Mouse (Mus musculus) forebrain, embryonic 15.5 days (tissue): ENCODE results near the gene Snx33. TPM values are rescaled to one million over a fixed set of nuclear protein-coding genes. Genes with fewer than 3 reads are reported as not detected.

Source experiments
- ATAC-seq: fragments of 200-750 bp; cut with Nextera tagmentation; replicated peaks from 2 replicates; pipeline ENCODE4 v1.8.0; 2017; ENCODE audit warnings: mild to moderate bottlenecking, moderate TSS enrichment, moderate library complexity
- H3K27ac ChIP-seq: fragments of 300-500 bp; sonication (generic); replicated peaks from 2 replicates; pipeline ENCODE4 v1.5.1; 2015; ENCODE audit warnings: mild to moderate bottlenecking, inconsistent platforms
- H3K27me3 ChIP-seq: fragments of 300-500 bp; sonication (generic); 2 replicates; pipeline ENCODE4 v1.6.1; 2015; ENCODE audit warnings: inconsistent platforms
- H3K36me3 ChIP-seq: fragments of 300-500 bp; sonication (generic); 2 replicates; pipeline ENCODE4 v1.6.1; 2015; ENCODE audit warnings: mild to moderate bottlenecking, inconsistent platforms
- H3K4me1 ChIP-seq: fragments of 300-500 bp; sonication (generic); 2 replicates; pipeline ENCODE4 v1.6.1; 2015; ENCODE audit warnings: inconsistent platforms
- H3K4me2 ChIP-seq: fragments of 300-500 bp; sonication (generic); replicated peaks from 2 replicates; pipeline ENCODE4 v1.6.1; 2015; ENCODE audit warnings: mild to moderate bottlenecking, inconsistent platforms
- H3K4me3 ChIP-seq: fragments of 300-500 bp; sonication (generic); 2 replicates; pipeline ENCODE4 v1.5.1; 2015; ENCODE audit warnings: mild to moderate bottlenecking, inconsistent platforms
- H3K9ac ChIP-seq: fragments of 300-500 bp; sonication (generic); replicated peaks from 2 replicates; pipeline ENCODE4 v1.6.1; 2015; ENCODE audit warnings: mild to moderate bottlenecking, inconsistent platforms
- H3K9me3 ChIP-seq: fragments of 300-500 bp; sonication (generic); 2 replicates; pipeline ENCODE4 v1.6.1; 2016; ENCODE audit warnings: inconsistent platforms
- WGBS: fragments of 180-500 bp; shearing (Covaris S2); methylation state at CpG from one replicate; pipeline ENCODE4 v1.1.7; 2015; ENCODE audit warnings: mixed read lengths; 5-methylcytosine and 5-hydroxymethylcytosine counted together
- polyA plus RNA-seq: library from polyadenylated mRNA; unstranded; fragments of >200 nt; fragmentation: Nextera tagmentation; extraction: Ambion mirVana; gene quantifications from 2 replicates; pipeline ENCODE4 v1.2.1, GENCODE M21; 2015

Snx33 gene
- polyA plus RNA-seq, 1 experiment from 2014 or later, result 3.2 TPM

DNA sequence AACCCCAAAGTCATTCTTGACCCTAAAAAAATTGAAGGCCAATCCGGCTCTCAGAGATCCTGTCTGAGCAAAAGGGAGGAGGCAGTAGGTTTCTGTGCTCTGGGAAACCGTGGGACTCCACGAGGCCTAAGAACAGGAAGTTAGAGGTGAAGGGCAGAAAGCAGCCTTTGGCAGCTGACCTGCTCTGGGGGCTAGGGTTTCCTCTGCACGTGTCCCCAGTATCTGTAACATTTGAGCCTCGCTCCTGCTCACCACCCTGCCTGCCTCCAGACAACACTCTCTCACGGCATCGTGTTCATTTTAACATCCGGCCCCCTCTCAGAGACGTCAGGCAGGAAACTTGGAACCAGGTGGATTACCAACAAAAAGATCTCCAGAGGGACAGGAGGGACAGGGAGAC is 27.6 kb downstream of the Snx33 start:
- Histone ChIP-seq H3K4me1 (no peaks in the 10 kb centered on the region), H3K4me2 (no peak overlapping the region), H3K27ac (no peak overlapping the region), H3K9ac (no peak overlapping the region), H3K4me3 (no peak overlapping the region), H3K9me3 (no peaks in the 10 kb centered on the region), H3K36me3 (no peaks in the 10 kb centered on the region), H3K27me3 (no peaks in the 10 kb centered on the region)
- WGBS, result 77% methylated on average over 9 of the region's 9 CpGs
- ATAC-seq, result no peak

DNA sequence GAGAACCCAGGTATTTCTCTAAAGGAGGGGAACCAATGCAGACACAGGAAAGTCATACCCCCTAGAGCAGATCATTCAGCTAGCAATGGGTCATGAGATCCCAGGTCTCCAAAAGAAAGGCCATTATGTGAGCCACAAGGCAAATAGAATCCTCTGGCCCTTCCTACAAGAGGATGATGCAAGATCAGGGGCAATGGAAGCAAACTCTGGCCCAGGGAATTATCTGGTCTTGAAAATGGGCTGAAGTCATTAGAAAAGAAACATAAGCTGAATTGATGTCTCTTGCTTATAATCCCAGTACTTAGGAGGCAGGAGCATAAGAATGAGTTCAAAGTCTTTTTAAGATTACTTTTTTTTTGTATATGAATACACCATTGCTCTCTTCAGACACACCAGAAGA is 28.1 kb downstream of the Snx33 start:
- Histone ChIP-seq H3K27ac (no peak overlapping the region), H3K9me3 (no peaks in the 10 kb centered on the region), H3K4me3 (no peak overlapping the region), H3K27me3 (no peaks in the 10 kb centered on the region), H3K4me1 (no peaks in the 10 kb centered on the region), H3K4me2 (no peak overlapping the region), H3K36me3 (no peaks in the 10 kb centered on the region), H3K9ac (no peak overlapping the region)
- no peak for ATAC-seq

DNA sequence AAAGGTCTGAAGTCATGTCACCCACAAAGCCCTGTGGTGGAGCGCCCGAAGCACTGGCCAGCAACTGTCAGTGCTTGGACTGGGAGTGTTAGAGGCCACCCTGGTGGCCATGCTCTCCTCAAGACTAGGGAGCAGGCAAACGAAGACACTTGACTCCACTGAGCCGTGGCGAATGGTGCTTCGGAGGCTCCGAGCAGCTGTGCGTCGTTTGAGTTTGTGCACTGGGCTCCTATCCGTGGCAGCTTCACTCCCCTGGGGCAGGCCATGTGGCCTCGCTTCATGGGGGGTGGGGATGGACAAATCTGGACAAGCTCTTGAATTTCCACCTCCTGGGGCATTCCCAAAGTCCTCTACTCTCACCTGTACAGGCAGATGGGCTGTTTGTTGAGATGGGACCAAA is 28.8 kb downstream of the Snx33 start:
- H3K27ac ChIP-seq, result no peak overlapping the region
- ATAC-seq, result no peak
- no peaks in the 10 kb centered on the region for H3K9me3 ChIP-seq
- no peaks in the 10 kb centered on the region for H3K4me1 ChIP-seq
- no peak overlapping the region for H3K9ac ChIP-seq
- H3K4me2 ChIP-seq, result no peak overlapping the region
- H3K36me3 ChIP-seq, result no peaks in the 10 kb centered on the region
- no peak overlapping the region for H3K4me3 ChIP-seq
- H3K27me3 ChIP-seq, result no peaks in the 10 kb centered on the region
- 80% methylated on average over 11 of the region's 11 CpGs for WGBS

DNA sequence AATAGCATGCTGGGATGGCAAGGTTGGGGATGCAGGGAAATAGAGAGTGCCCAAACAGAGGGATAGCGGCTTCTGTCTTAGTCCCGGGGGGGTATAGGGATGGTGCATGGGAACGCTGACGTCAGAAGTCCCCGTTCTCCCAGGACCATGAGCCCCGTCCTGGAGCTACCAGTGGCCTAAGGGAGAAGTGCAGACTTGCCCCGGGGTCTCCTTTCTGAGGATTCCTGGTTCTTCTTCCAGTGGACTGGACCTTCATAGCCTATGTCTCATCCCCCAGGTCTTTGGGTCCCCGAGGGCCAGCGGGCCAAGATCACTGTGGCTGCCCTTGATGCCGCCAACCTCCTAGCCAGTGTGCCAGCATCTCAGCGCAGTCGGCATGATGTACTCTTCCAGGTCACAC is 31.4 kb downstream of the Snx33 start:
- no peak overlapping the region for H3K4me2 ChIP-seq
- peaks cover 7% of the 10 kb centered on the region for H3K4me1 ChIP-seq
- no peaks in the 10 kb centered on the region for H3K36me3 ChIP-seq
- no peak overlapping the region for H3K27ac ChIP-seq
- no peak for ATAC-seq
- H3K27me3 ChIP-seq, result no peaks in the 10 kb centered on the region
- no peak overlapping the region for H3K9ac ChIP-seq
- 88% methylated on average over 12 of the region's 12 CpGs for WGBS
- H3K9me3 ChIP-seq, result no peaks in the 10 kb centered on the region
- H3K4me3 ChIP-seq, result no peak overlapping the region

DNA sequence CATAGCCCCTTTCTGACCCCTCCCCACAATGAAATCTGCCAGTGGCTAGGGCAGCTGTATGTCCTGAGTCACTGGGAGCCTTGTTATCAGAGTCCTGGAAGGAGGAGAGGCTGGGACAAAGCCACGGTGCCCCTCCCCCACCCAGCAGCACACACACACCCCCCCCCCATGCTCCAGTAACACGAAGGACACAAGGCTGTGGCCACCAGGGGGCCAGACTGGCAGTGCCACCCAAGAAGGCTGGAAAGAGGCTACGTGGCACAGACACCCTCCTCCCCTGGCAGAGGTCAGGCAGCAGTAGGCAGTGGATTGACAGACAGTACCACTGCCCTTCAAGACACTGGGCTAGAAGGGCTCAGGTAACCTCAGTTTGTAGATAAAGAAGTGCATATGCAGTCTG is 34.2 kb downstream of the Snx33 start:
- Histone ChIP-seq H3K4me2 (no peak overlapping the region), H3K4me1 (peaks cover 15% of the 10 kb centered on the region), H3K27me3 (no peaks in the 10 kb centered on the region), H3K9ac (no peak overlapping the region), H3K9me3 (no peaks in the 10 kb centered on the region), H3K27ac (no peak overlapping the region), H3K36me3 (no peaks in the 10 kb centered on the region), H3K4me3 (no peak overlapping the region)
- 16% methylated on average over 3 of the region's 3 CpGs for WGBS
- no peak for ATAC-seq

DNA sequence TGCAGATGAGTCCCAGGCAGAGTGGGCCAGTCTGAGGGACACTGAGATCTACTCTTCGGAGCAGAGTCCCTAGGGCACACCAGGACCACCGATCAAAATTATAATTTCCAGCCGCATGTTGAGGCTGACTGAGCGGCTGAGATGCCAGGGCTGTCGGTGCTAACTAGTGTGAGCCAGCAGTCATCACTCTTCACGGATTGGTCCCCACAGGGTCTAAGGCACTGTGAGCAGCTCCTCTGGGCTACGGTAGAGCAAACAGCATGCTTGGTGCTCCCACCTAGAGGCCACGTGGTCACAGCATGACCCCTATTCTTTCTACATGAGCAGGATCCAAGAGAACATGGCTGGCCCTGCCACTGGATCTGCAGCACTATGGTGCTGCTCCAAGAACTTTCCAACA is 34.9 kb downstream of the Snx33 start:
- Histone ChIP-seq H3K4me3 (no peak overlapping the region), H3K36me3 (no peaks in the 10 kb centered on the region), H3K4me2 (no peak overlapping the region), H3K27ac (no peak overlapping the region), H3K4me1 (peaks cover 15% of the 10 kb centered on the region), H3K27me3 (no peaks in the 10 kb centered on the region), H3K9me3 (no peaks in the 10 kb centered on the region), H3K9ac (no peak overlapping the region)
- no peak for ATAC-seq
- WGBS, result 72% methylated on average over 8 of the region's 8 CpGs

DNA sequence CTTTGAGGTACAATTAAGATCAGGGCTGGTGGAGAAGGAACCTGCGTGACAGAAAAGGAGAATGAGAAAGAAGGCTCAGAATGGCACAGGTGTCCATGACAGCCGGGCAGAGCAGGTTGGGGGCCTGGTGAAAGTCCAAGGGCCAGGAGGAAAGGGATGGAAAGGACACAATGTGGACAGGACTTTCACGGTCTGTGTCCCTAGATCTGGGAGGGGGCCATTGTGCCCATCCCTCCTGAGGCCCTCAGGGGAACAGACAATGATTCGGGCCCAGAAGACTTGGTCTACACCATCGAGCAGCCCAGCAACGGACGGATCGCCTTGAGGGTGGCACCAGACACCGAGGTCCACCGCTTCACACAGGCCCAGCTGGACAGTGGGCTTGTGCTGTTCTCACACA is 36.1 kb downstream of the Snx33 start:
- 88% methylated on average over 10 of the region's 10 CpGs for WGBS
- Histone ChIP-seq H3K27me3 (no peaks in the 10 kb centered on the region), H3K4me2 (no peak overlapping the region), H3K27ac (no peak overlapping the region), H3K4me1 (peaks cover 15% of the 10 kb centered on the region), H3K9me3 (no peaks in the 10 kb centered on the region), H3K36me3 (no peaks in the 10 kb centered on the region), H3K9ac (no peak overlapping the region), H3K4me3 (no peak overlapping the region)
- no peak for ATAC-seq

DNA sequence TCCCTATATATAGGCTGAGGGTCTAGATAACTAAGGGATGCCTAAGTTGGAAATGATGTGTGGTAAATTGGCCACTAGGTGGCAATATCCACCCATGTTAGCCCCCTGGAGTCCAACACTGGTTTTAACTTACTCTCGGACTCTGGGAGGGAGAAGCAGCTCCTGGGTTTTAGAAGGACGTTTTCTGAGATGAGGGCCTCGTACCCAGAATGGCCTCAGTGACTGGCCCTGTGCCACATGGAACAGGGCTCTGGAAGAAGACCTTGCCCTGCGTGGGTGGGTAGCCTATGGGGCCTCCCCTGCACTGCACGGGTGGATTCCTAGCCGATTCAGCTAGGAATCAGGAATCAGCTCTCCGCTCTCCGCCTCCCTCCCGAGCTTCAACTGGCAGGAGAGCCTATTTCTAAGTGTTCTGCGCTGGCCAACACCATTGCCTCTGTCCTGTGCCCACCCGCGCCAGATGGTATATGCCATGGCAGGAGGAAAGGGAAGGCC is 36.6 kb downstream of the Snx33 start:
- peak overlapping the region; percentile 40 for H3K9ac ChIP-seq

DNA sequence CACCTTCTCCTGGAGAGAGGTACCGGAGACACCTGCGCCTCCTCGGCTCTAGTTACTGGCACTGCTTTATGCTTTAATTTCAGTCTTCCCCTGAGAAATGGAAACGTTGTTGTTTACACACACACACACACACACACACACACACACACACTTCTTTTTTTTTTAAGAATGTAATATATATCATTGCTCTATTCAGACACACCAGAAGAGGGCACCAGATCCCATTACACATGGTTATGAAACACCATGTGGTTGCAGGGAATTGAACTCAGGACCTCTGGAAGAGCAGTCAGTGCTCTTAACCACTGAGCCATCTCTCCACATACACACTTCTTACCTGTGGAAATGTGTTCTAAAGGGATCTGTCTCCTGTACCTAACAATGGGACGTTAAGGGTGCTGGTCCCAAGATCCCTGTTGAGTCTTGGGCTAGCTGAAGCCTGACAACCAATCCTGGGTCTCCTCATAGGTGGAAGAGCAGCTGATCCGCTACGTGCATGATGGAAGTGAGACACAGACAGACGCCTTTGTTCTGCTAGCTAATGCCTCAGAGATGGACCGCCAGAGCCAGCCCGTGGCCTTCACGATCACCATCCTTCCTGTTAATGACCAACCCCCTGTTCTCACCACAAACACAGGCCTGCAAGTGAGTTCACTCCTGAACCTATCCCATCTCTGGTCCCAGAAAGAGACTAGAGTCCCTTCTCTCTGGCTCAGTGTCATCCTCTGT is 37.5 kb downstream of the Snx33 start:
- Histone ChIP-seq H3K27me3 (no peaks in the 10 kb centered on the region), H3K36me3 (no peaks in the 10 kb centered on the region), H3K4me3 (no peak overlapping the region), H3K27ac (no peak overlapping the region), H3K4me1 (peaks cover 15% of the 10 kb centered on the region), H3K9ac (peak overlapping the region; percentile 42; the same call in 1 of the 2 replicates), H3K4me2 (no peak overlapping the region), H3K9me3 (no peaks in the 10 kb centered on the region)
- ATAC-seq, result no peak
- WGBS, result 63% methylated on average over 11 of the region's 11 CpGs

More for the DNA sequence above, 36.6 kb downstream of the Snx33 start:
- WGBS, result 23% methylated on average over 12 of the region's 12 CpGs
- Histone ChIP-seq H3K27me3 (no peaks in the 10 kb centered on the region), H3K36me3 (no peaks in the 10 kb centered on the region), H3K4me3 (0 out of 2 replicates have a peak overlapping the region, but pooled peaks have one; percentile 11), H3K4me1 (peaks cover 15% of the 10 kb centered on the region), H3K9me3 (no peaks in the 10 kb centered on the region), H3K4me2 (peak overlapping the region; percentile 42), H3K27ac (no peak overlapping the region)
- peak; percentile 51 for ATAC-seq

DNA sequence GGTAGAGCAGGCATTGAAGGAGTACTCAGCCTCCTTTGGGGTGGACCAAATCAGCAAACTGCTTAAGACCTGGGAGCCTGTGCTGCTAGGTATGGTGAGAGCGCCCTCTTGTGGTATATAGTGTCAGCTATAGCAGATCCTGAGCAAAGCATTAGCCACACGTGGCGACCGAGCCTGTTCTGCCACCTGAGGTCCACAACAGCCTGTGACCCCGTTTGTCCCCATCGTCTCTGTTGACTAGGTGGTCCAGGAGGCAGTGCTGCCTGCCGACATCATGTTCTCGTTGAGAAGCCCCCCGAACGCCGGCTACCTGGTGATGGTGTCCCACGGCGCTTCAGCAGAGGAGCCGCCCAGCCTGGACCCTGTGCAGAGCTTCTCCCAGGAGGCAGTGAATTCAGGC is 38.4 kb downstream of the Snx33 start:
- peaks cover 15% of the 10 kb centered on the region for H3K4me1 ChIP-seq
- H3K9me3 ChIP-seq, result no peaks in the 10 kb centered on the region
- H3K36me3 ChIP-seq, result no peaks in the 10 kb centered on the region
- H3K4me2 ChIP-seq, result peak overlapping the region; percentile 59
- peak overlapping the region; percentile 42 for H3K9ac ChIP-seq
- peak; percentile 74 for ATAC-seq
- H3K27me3 ChIP-seq, result no peaks in the 10 kb centered on the region
- no peak overlapping the region for H3K27ac ChIP-seq
- H3K4me3 ChIP-seq, result peak overlapping the region; percentile 34
- WGBS, result 2% methylated on average over 14 of the region's 14 CpGs

DNA sequence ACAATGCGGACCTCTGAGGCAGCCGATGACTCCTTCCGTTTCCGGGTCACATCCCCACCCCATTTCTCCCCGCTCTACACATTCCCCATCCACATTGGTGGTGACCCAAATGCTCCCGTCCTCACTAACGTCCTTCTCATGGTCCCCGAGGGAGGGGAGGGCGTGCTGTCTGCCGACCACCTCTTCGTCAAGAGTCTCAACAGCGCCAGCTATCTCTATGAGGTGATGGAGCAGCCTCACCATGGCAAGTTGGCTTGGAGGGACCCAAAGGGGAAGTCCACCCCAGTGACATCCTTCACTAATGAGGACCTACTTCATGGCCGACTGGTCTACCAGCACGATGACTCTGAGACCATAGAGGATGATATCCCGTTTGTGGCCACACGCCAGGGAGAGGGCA is 40.6 kb downstream of the Snx33 start:
- H3K9ac ChIP-seq, result no peak overlapping the region
- H3K27ac ChIP-seq, result no peak overlapping the region
- H3K4me3 ChIP-seq, result no peak overlapping the region
- no peak for ATAC-seq
- no peak overlapping the region for H3K4me2 ChIP-seq
- H3K36me3 ChIP-seq, result no peaks in the 10 kb centered on the region
- WGBS, result 93% methylated on average over 16 of the region's 16 CpGs
- H3K4me1 ChIP-seq, result peaks cover 10% of the 10 kb centered on the region
- H3K27me3 ChIP-seq, result no peaks in the 10 kb centered on the region
- H3K9me3 ChIP-seq, result no peaks in the 10 kb centered on the region

DNA sequence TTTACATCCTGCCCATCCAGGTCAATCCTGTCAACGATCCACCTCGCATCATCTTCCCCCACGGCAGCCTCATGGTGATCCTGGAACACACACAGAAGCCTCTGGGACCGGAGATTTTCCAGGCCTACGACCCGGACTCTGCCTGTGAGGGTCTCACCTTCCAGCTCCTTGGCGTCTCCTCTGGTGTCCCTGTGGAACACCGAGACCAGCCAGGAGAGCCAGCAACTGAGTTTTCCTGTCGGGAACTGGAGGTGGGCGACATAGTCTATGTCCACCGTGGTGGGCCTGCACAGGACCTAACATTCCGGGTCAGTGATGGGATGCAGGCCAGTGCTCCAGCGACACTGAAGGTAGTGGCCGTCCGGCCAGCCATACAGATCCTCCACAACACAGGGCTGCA is 41.6 kb downstream of the Snx33 start:
- H3K27me3 ChIP-seq, result no peaks in the 10 kb centered on the region
- WGBS, result 91% methylated on average over 15 of the region's 15 CpGs
- no peak overlapping the region for H3K4me3 ChIP-seq
- no peak for ATAC-seq
- peaks cover 6% of the 10 kb centered on the region for H3K4me1 ChIP-seq
- no peak overlapping the region for H3K9ac ChIP-seq
- H3K4me2 ChIP-seq, result no peak overlapping the region
- H3K9me3 ChIP-seq, result no peaks in the 10 kb centered on the region
- no peaks in the 10 kb centered on the region for H3K36me3 ChIP-seq
- no peak overlapping the region for H3K27ac ChIP-seq

DNA sequence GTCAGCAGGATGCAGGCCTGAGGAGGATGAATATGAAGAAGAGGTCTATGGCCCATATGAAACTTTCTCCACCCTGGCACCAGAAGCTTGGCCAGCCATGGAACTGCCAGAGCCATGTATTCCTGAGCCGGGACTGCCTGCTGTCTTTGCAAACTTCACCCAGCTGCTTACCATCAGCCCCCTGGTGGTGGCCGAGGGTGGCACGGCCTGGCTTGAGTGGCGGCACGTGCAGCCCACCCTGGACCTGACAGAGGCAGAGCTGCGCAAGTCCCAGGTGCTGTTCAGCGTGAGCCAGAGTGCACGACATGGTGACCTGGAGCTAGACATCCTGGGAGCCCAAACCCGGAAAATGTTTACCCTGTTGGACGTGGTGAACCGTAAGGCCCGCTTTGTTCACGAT is 42.1 kb downstream of the Snx33 start:
- Histone ChIP-seq H3K27me3 (no peaks in the 10 kb centered on the region), H3K9ac (no peak overlapping the region), H3K4me1 (peaks cover 5% of the 10 kb centered on the region), H3K27ac (no peak overlapping the region), H3K9me3 (no peaks in the 10 kb centered on the region), H3K4me2 (no peak overlapping the region), H3K36me3 (no peaks in the 10 kb centered on the region), H3K4me3 (no peak overlapping the region)
- WGBS, result 58% methylated on average over 13 of the region's 13 CpGs
- ATAC-seq, result no peak
